Mouse (Mus musculus) olfactory bulb, adult 2 months (tissue): Measurements from ENCODE around the gene Jmjd7.

Experiments used
- CTCF ChIP-seq: fragments of 200-500 bp; IDR thresholded peaks from 2 replicates; pipeline ENCODE4 v1.5.1; 2012; ENCODE audit warnings: low read depth, mild to moderate bottlenecking, low read length, moderate library complexity; ENCODE audit not compliant: insufficient read depth
- POLR2A ChIP-seq: fragments of 200-500 bp; IDR thresholded peaks from 2 replicates; pipeline ENCODE4 v1.6.1; 2012; ENCODE audit warnings: mild to moderate bottlenecking, low read depth, low read length, moderate library complexity; ENCODE audit not compliant: insufficient read depth

- TF ChIP-seq CTCF, result no peak
- TF ChIP-seq POLR2A, result no peak
These were observed 2.9 kb upstream of the Jmjd7 start for GRCm38 (mm10) chr2:120024337-120024736.
